Mouse (Mus musculus) duodenum, adult 2 months (tissue): Measurements from ENCODE around the gene Vmn2r74. TPM values are rescaled to one million over a fixed set of nuclear protein-coding genes. Genes with fewer than 3 reads are reported as not detected.

Source experiments
- polyA plus RNA-seq: library from polyadenylated mRNA; depleted of rRNA; stranded (reverse); fragments of >200 nt; gene quantifications from 2 replicates; pipeline ENCODE4 v1.2.3, GENCODE M21; 2012; ENCODE audit warnings: low replicate concordance; rRNA removed

Gene Vmn2r74
- polyA plus RNA-seq = not detected in 2 replicates

GRCm38 (mm10) chr7:85961529-85961928 is at the start of gene Vmn2r74:
Vmn2r74 (minus strand) TSS chr7:85961629.

Other genes starting within 250 kb of the Vmn2r74 start
- gene Vmn2r72, start 206.5 kb downstream of the Vmn2r74 start, polyA plus RNA-seq = not detected in 2 replicates
- gene Vmn2r73, start 85.4 kb downstream of the Vmn2r74 start, polyA plus RNA-seq = not detected in 2 replicates
- not detected in 2 replicates for gene Vmn2r75, start 210.1 kb upstream of the Vmn2r74 start, polyA plus RNA-seq